Mouse (Mus musculus) megakaryocyte-erythroid progenitor cell, adult 5-6 weeks (primary cell): ENCODE data around the gene Pwp1. TPM values are rescaled to one million over a fixed set of nuclear protein-coding genes. Genes with fewer than 3 reads are reported as not detected.
"Not testable (repeated sequence)": the region's sequence is repeated elsewhere in the genome, so short reads cannot be mapped to it uniquely, and the experiment has no call there.

Experiments
- ATAC-seq: replicated peaks from 2 replicates; pipeline ENCODE4 v1.8.0; 2016; ENCODE audit warnings: mild to moderate bottlenecking, inconsistent platforms; ENCODE audit not compliant: severe bottlenecking, poor library complexity, low FRiP score, low TSS enrichment
- total RNA-seq, 2 experiments: library from RNA; stranded (forward) in 1 of 2; stranded (reverse) in 1 of 2; fragments of 200-1000, 215-1000 nt in 1 of 2; fragments of >200 nt in 1 of 2; fragmentation: Nextera tagmentation in 1 of 2; gene quantifications; 2 replicates each; pipeline ENCODE4 v1.2.3; 2014 to 2017

Pwp1 gene
- total RNA-seq (2014; fragmentation: Nextera tagmentation) (44.4 and 55.2 TPM in 2 replicates), total RNA-seq (2017) (76.9 and 81.9 TPM in 2 replicates)

GRCm38 (mm10) chr10:85829085-85829853, at the start of gene Pwp1:
Gene Pwp1, plus strand, starts transcription at chr10:85829494.
- peak; percentile 87 for ATAC-seq

- not testable (repeated sequence) for ATAC-seq
These were observed 7.1 kb upstream of the Pwp1 start for GRCm38 (mm10) chr10:85822143-85822696.

GRCm38 (mm10) chr10:85823752-85824151, 5.5 kb upstream of the Pwp1 start:
- ATAC-seq, result not testable (repeated sequence)

- not testable (repeated sequence) for ATAC-seq
These were observed 591 bp upstream of the Pwp1 start for GRCm38 (mm10) chr10:85828722-85829084.

- no peak for ATAC-seq
These were observed 17.0 kb downstream of the Pwp1 start for GRCm38 (mm10) chr10:85846105-85846862.

GRCm38 (mm10) chr10:85871698-85872478, 42.6 kb downstream of the Pwp1 start:
- ATAC-seq, result peak; percentile 92

- peak; percentile 88 for ATAC-seq
These were observed 43.1 kb downstream of the Pwp1 start for GRCm38 (mm10) chr10:85872479-85872773.

GRCm38 (mm10) chr10:85873861-85874544, 44.7 kb downstream of the Pwp1 start:
- no peak for ATAC-seq

GRCm38 (mm10) chr10:85875812-85876211, 46.5 kb downstream of the Pwp1 start:
- ATAC-seq, result no peak

- no peak for ATAC-seq
These were observed 50.7 kb downstream of the Pwp1 start for GRCm38 (mm10) chr10:85879886-85880486.

- peak; percentile 99 for ATAC-seq
These were observed 87.4 kb downstream of the Pwp1 start, which contains the start of gene Prdm4 for GRCm38 (mm10) chr10:85916498-85917309. Gene Prdm4, minus strand, starts transcription at chr10:85917142.

- peak; percentile 35; the same call in 1 of the 2 replicates for ATAC-seq
These were observed 98.6 kb downstream of the Pwp1 start, which contains the start of gene Ascl4 for GRCm38 (mm10) chr10:85927676-85928445. Gene Ascl4, plus strand, starts transcription at chr10:85927681.

- peak; percentile 84 for ATAC-seq
These were observed 99.4 kb downstream of the Pwp1 start for GRCm38 (mm10) chr10:85928499-85929207.

GRCm38 (mm10) chr10:85929208-85929591, 99.9 kb downstream of the Pwp1 start:
- no peak for ATAC-seq

- no peak for ATAC-seq
These were observed 100.7 kb downstream of the Pwp1 start for GRCm38 (mm10) chr10:85929962-85930361.

GRCm38 (mm10) chr10:85936280-85936965, 107.1 kb downstream of the Pwp1 start:
- ATAC-seq, result no peak
